Mouse (Mus musculus): ENCODE results near the gene Ccdc126. TPM values are rescaled to one million over a fixed set of nuclear protein-coding genes. Genes with fewer than 3 reads are reported as not detected.

The Ccdc126 gene
- total and polyA plus RNA-seq, 2 experiments = 0.84 to 1.8 TPM

GRCm38 (mm10) chr6:49321341-49321740, 2.3 kb downstream of the Ccdc126 start:
- no peak overlapping the region for H3K4me3 ChIP-seq (ENCODE audit: insufficient read depth, low read depth, low read length)
- no peaks in the 10 kb centered on the region; the same call in 1 of the 2 replicates for H3K79me2 ChIP-seq (ENCODE audit: control insufficient read depth, insufficient read depth, low read length)
- no peaks in the 10 kb centered on the region for H3K27me3 ChIP-seq (ENCODE audit: control insufficient read depth, insufficient read depth, low read length)
- no peak overlapping the region for H3K27ac ChIP-seq (replicated peaks; ENCODE audit: insufficient read depth, low read depth, low read length)
- no peak overlapping the region for H3K9ac ChIP-seq (ENCODE audit: low read depth, low read length)
- H3K36me3 ChIP-seq (ENCODE audit: control insufficient read depth, insufficient read depth, low read length) = no peaks in the 10 kb centered on the region
- H3K4me1 ChIP-seq (ENCODE audit: control insufficient read depth, insufficient read depth, low read length) = peaks cover 2% of the 10 kb centered on the region; the same call in 1 of the 2 replicates
- no peak for DNase-seq (ENCODE audit: extremely low read depth, low read depth, low spot score)
- 79% methylated on average over 3 of the region's 3 CpGs for WGBS
- TF ChIP-seq CTCF (IDR thresholded peaks at IDR 0.05; ENCODE audit: low read depth, low read length) = no peak
- TF ChIP-seq POLR2A (IDR thresholded peaks at IDR 0.05; ENCODE audit: extremely low read depth, insufficient read depth, low read length) = no peak

- Histone ChIP-seq H3K79me2 (ENCODE audit: control insufficient read depth, insufficient read depth, low read length) (no peaks in the 10 kb centered on the region; the same call in 1 of the 2 replicates), H3K27ac (replicated peaks; ENCODE audit: insufficient read depth, low read depth, low read length) (no peak overlapping the region), H3K27me3 (ENCODE audit: control insufficient read depth, insufficient read depth, low read length) (no peaks in the 10 kb centered on the region), H3K36me3 (ENCODE audit: control insufficient read depth, insufficient read depth, low read length) (no peaks in the 10 kb centered on the region), H3K4me3 (ENCODE audit: insufficient read depth, low read depth, low read length) (no peak overlapping the region), H3K4me1 (ENCODE audit: control insufficient read depth, insufficient read depth, low read length) (peaks cover 2% of the 10 kb centered on the region; the same call in 1 of the 2 replicates), H3K9ac (ENCODE audit: low read depth, low read length) (no peak overlapping the region)
- no peak for TF ChIP-seq CTCF (IDR thresholded peaks at IDR 0.05; ENCODE audit: low read depth, low read length)
- no peak for TF ChIP-seq POLR2A (IDR thresholded peaks at IDR 0.05; ENCODE audit: extremely low read depth, insufficient read depth, low read length)
- DNase-seq (ENCODE audit: extremely low read depth, low read depth, low spot score) = no peak
Measured at GRCm38 (mm10) chr6:49322056-49322455, 3.0 kb downstream of the Ccdc126 start.

- Histone ChIP-seq H3K27ac (replicated peaks; ENCODE audit: insufficient read depth, low read depth, low read length) (no peak overlapping the region), H3K36me3 (ENCODE audit: control insufficient read depth, insufficient read depth, low read length) (no peaks in the 10 kb centered on the region), H3K4me3 (ENCODE audit: insufficient read depth, low read depth, low read length) (no peak overlapping the region), H3K4me1 (ENCODE audit: control insufficient read depth, insufficient read depth, low read length) (peaks cover 2% of the 10 kb centered on the region; the same call in 1 of the 2 replicates), H3K9ac (ENCODE audit: low read depth, low read length) (no peak overlapping the region), H3K79me2 (ENCODE audit: control insufficient read depth, insufficient read depth, low read length) (no peaks in the 10 kb centered on the region; the same call in 1 of the 2 replicates), H3K27me3 (ENCODE audit: control insufficient read depth, insufficient read depth, low read length) (no peaks in the 10 kb centered on the region)
- DNase-seq (ENCODE audit: extremely low read depth, low read depth, low spot score) = no peak
- WGBS = 56% methylated on average over 2 of the region's 2 CpGs
- TF ChIP-seq CTCF (IDR thresholded peaks at IDR 0.05; ENCODE audit: low read depth, low read length) (no peak), POLR2A (IDR thresholded peaks at IDR 0.05; ENCODE audit: extremely low read depth, insufficient read depth, low read length) (no peak)
Measured at GRCm38 (mm10) chr6:49322986-49323385, 3.9 kb downstream of the Ccdc126 start.

GRCm38 (mm10) chr6:49324528-49324927, 5.5 kb downstream of the Ccdc126 start:
- Histone ChIP-seq H3K27ac (replicated peaks; ENCODE audit: insufficient read depth, low read depth, low read length) (no peak overlapping the region), H3K79me2 (ENCODE audit: control insufficient read depth, insufficient read depth, low read length) (no peaks in the 10 kb centered on the region; the same call in 1 of the 2 replicates), H3K27me3 (ENCODE audit: control insufficient read depth, insufficient read depth, low read length) (no peaks in the 10 kb centered on the region), H3K36me3 (ENCODE audit: control insufficient read depth, insufficient read depth, low read length) (no peaks in the 10 kb centered on the region), H3K9ac (ENCODE audit: low read depth, low read length) (no peak overlapping the region), H3K4me3 (ENCODE audit: insufficient read depth, low read depth, low read length) (no peak overlapping the region), H3K4me1 (ENCODE audit: control insufficient read depth, insufficient read depth, low read length) (peaks cover 2% of the 10 kb centered on the region; the same call in 1 of the 2 replicates)
- no peak for DNase-seq (ENCODE audit: extremely low read depth, low read depth, low spot score)
- WGBS = 91% methylated on average over 2 of the region's 2 CpGs
- TF ChIP-seq POLR2A (IDR thresholded peaks at IDR 0.05; ENCODE audit: extremely low read depth, insufficient read depth, low read length) = no peak
- TF ChIP-seq CTCF (IDR thresholded peaks at IDR 0.05; ENCODE audit: low read depth, low read length) = no peak

- WGBS = 79% methylated on average over 1 of the region's 1 CpGs
- TF ChIP-seq CTCF (IDR thresholded peaks at IDR 0.05; ENCODE audit: low read depth, low read length) (no peak), POLR2A (IDR thresholded peaks at IDR 0.05; ENCODE audit: extremely low read depth, insufficient read depth, low read length) (no peak)
Measured at GRCm38 (mm10) chr6:49325294-49325693, 6.2 kb downstream of the Ccdc126 start.

GRCm38 (mm10) chr6:49326846-49327245, 7.8 kb downstream of the Ccdc126 start:
- Histone ChIP-seq H3K36me3 (ENCODE audit: control insufficient read depth, insufficient read depth, low read length) (no peaks in the 10 kb centered on the region), H3K27me3 (ENCODE audit: control insufficient read depth, insufficient read depth, low read length) (no peaks in the 10 kb centered on the region), H3K9ac (ENCODE audit: low read depth, low read length) (no peak overlapping the region), H3K79me2 (ENCODE audit: control insufficient read depth, insufficient read depth, low read length) (no peaks in the 10 kb centered on the region; the same call in 1 of the 2 replicates), H3K27ac (replicated peaks; ENCODE audit: insufficient read depth, low read depth, low read length) (no peak overlapping the region), H3K4me1 (ENCODE audit: control insufficient read depth, insufficient read depth, low read length) (0 out of 2 replicates have a peak, but pooled peaks cover 2% of the 10 kb centered on the region), H3K4me3 (ENCODE audit: insufficient read depth, low read depth, low read length) (no peak overlapping the region)
- no peak for DNase-seq (ENCODE audit: extremely low read depth, low read depth, low spot score)
- TF ChIP-seq CTCF (IDR thresholded peaks at IDR 0.05; ENCODE audit: low read depth, low read length) (no peak), POLR2A (IDR thresholded peaks at IDR 0.05; ENCODE audit: extremely low read depth, insufficient read depth, low read length) (no peak)
- 63% methylated on average over 3 of the region's 3 CpGs for WGBS

More at GRCm38 (mm10) chr6:49325294-49325693, 6.2 kb downstream of the Ccdc126 start:
- Histone ChIP-seq H3K27me3 (ENCODE audit: control insufficient read depth, insufficient read depth, low read length) (no peaks in the 10 kb centered on the region), H3K27ac (replicated peaks; ENCODE audit: insufficient read depth, low read depth, low read length) (no peak overlapping the region), H3K4me3 (ENCODE audit: insufficient read depth, low read depth, low read length) (no peak overlapping the region), H3K36me3 (ENCODE audit: control insufficient read depth, insufficient read depth, low read length) (no peaks in the 10 kb centered on the region), H3K4me1 (ENCODE audit: control insufficient read depth, insufficient read depth, low read length) (peaks cover 2% of the 10 kb centered on the region; the same call in 1 of the 2 replicates), H3K9ac (ENCODE audit: low read depth, low read length) (no peak overlapping the region), H3K79me2 (ENCODE audit: control insufficient read depth, insufficient read depth, low read length) (no peaks in the 10 kb centered on the region; the same call in 1 of the 2 replicates)
- DNase-seq (ENCODE audit: extremely low read depth, low read depth, low spot score) = no peak
